Mouse (Mus musculus) ZHBTc4 (cell line): ENCODE measurements at regions not wholly inside any gene's neighbourhood (a gene's known extent, or its start where the extent isn't known, plus 50 kb on each side); places are given as distances from the start of the nearest gene placed in this dataset.

ENCODE experiments used
- DNase-seq: peaks from one replicate; pipeline ENCODE4 v3.0.0-alpha.2; 2011; ENCODE audit warnings: low read depth, low spot score

GRCm38 (mm10) chr8:12136178-12136455 is 142.5 kb upstream of the A230072I06Rik start:
- no peak for DNase-seq

- no peak for DNase-seq
Observed at GRCm38 (mm10) chr8:12137496-12137895, 141.1 kb upstream of the A230072I06Rik start.

GRCm38 (mm10) chr8:12137913-12138312 is 140.7 kb upstream of the A230072I06Rik start:
- no peak for DNase-seq

GRCm38 (mm10) chr8:12151679-12152078 is 126.9 kb upstream of the A230072I06Rik start:
- peak; percentile 21 for DNase-seq

- DNase-seq, result no peak
Observed at GRCm38 (mm10) chr8:12152825-12153224, 125.8 kb upstream of the A230072I06Rik start.

GRCm38 (mm10) chr8:12156893-12157292 is 121.7 kb upstream of the A230072I06Rik start:
- no peak for DNase-seq

- no peak for DNase-seq
Observed at GRCm38 (mm10) chr8:12158188-12158587, 120.4 kb upstream of the A230072I06Rik start.

- DNase-seq, result no peak
Observed at GRCm38 (mm10) chr8:12162921-12163705, 115.5 kb upstream of the A230072I06Rik start.

- DNase-seq, result no peak
Observed at GRCm38 (mm10) chr8:12165487-12166152, 113.0 kb upstream of the A230072I06Rik start.

GRCm38 (mm10) chr8:12171788-12172187 is 106.8 kb upstream of the A230072I06Rik start:
- no peak for DNase-seq

GRCm38 (mm10) chr8:12175496-12175895 is 103.1 kb upstream of the A230072I06Rik start:
- DNase-seq, result no peak

GRCm38 (mm10) chr8:12184666-12185065 is 94.0 kb upstream of the A230072I06Rik start:
- no peak for DNase-seq

GRCm38 (mm10) chr8:12187366-12187765 is 91.3 kb upstream of the A230072I06Rik start:
- no peak for DNase-seq

- no peak for DNase-seq
Observed at GRCm38 (mm10) chr8:12188451-12188850, 90.2 kb upstream of the A230072I06Rik start.

- no peak for DNase-seq
Observed at GRCm38 (mm10) chr8:12188960-12189359, 89.7 kb upstream of the A230072I06Rik start.

- peak; percentile 74 for DNase-seq
Observed at GRCm38 (mm10) chr8:12192006-12192405, 86.6 kb upstream of the A230072I06Rik start.

GRCm38 (mm10) chr8:12205909-12206308 is 72.7 kb upstream of the A230072I06Rik start:
- DNase-seq, result no peak

GRCm38 (mm10) chr8:12207412-12207811 is 71.2 kb upstream of the A230072I06Rik start:
- DNase-seq, result no peak

- DNase-seq, result no peak
Observed at GRCm38 (mm10) chr8:12213774-12214173, 64.8 kb upstream of the A230072I06Rik start.

- no peak for DNase-seq
Observed at GRCm38 (mm10) chr8:12214205-12215019, 64.2 kb upstream of the A230072I06Rik start.

GRCm38 (mm10) chr8:12221506-12221905 is 57.1 kb upstream of the A230072I06Rik start:
- no peak for DNase-seq

GRCm38 (mm10) chr8:12223376-12223775 is 55.2 kb upstream of the A230072I06Rik start:
- DNase-seq, result no peak
